Comparison of ENCODE assay signal across 24 mouse cellular contexts in genomic region chrX:76116562-76116961, GRCm38 (mm10).
DNase-seq lines count a peak whose midpoint lies in the region; ATAC-seq and TF ChIP-seq lines count a peak whose summit lies in the region.
"Had no signal": no experiment of that assay in that cellular context is flagged by ENCODE, and none has a peak within 500 bp of the region (broad histone marks: within the 10 kb centered on the region; RNA-seq: fewer than 3 reads in every experiment).

No protein-coding gene starts in this region.

- H3K9me3 ChIP-seq in lung, embryonic 14.5 days (ENCODE audit: low read depth, low read length): no peaks in the 10 kb centered on the region
- H3K9me3 ChIP-seq in lung, embryonic 16.5 days (ENCODE audit: control insufficient read depth, low read length): no peaks in the 10 kb centered on the region
- H3K9me3 ChIP-seq: embryonic facial prominence, embryonic 13.5 days; embryonic facial prominence, embryonic 15.5 days; forebrain, embryonic 13.5 days; forebrain, embryonic 15.5 days; G1E had no signal

- ATAC-seq in lung, embryonic 14.5 days (ENCODE audit: insufficient read depth): peak; percentile 63
- peak; percentile 50 for ATAC-seq in lung, embryonic 16.5 days (ENCODE audit: low read depth)
- ATAC-seq: CD4-positive, CD25-positive, alpha-beta regulatory T cell, adult 4 months; forebrain, embryonic 13.5 days; forebrain, embryonic 15.5 days had no signal

- H3K27ac ChIP-seq in lung, embryonic 14.5 days (ENCODE audit: low read depth): no peak overlapping the region
- peak overlapping the region; percentile 22 for H3K27ac ChIP-seq in lung, embryonic 16.5 days (ENCODE audit: low read length)
- H3K27ac ChIP-seq: embryonic facial prominence, embryonic 13.5 days; embryonic facial prominence, embryonic 15.5 days; forebrain, embryonic 13.5 days; forebrain, embryonic 15.5 days had no signal

- H3K4me1 ChIP-seq in lung, embryonic 14.5 days (ENCODE audit: insufficient read depth): no peaks in the 10 kb centered on the region
- H3K4me1 ChIP-seq in lung, embryonic 16.5 days (replicated peaks; ENCODE audit: control insufficient read depth, insufficient read depth, low read length): no peaks in the 10 kb centered on the region
- H3K4me1 ChIP-seq: embryonic facial prominence, embryonic 13.5 days; embryonic facial prominence, embryonic 15.5 days; forebrain, embryonic 13.5 days; forebrain, embryonic 15.5 days had no signal

- H3K27me3 ChIP-seq in lung, embryonic 14.5 days (ENCODE audit: insufficient read depth, low read length): no peaks in the 10 kb centered on the region
- H3K27me3 ChIP-seq in lung, embryonic 16.5 days (ENCODE audit: control insufficient read depth, insufficient read depth, low read depth, low read length): no peaks in the 10 kb centered on the region
- H3K27me3 ChIP-seq: CH12.LX; embryonic facial prominence, embryonic 13.5 days; embryonic facial prominence, embryonic 15.5 days; forebrain, embryonic 13.5 days; forebrain, embryonic 15.5 days had no signal

- no peak for DNase-seq in lung, embryonic 14.5 days
- DNase-seq in lung, postnatal 4 days: no peak
- no peak for DNase-seq in lung, postnatal 14 days
- no peak for DNase-seq in MN1 (ENCODE audit: low spot score)
- DNase-seq: adrenal gland, adult 2 months; adrenal gland, postnatal 10 days; adrenal gland, postnatal 25 days; B cell, adult 2 months; cerebellum, adult 11 months; cerebellum, adult 18-20 months; cerebellum, adult 8-10 months; cerebellum, adult 9-11 months; cerebellum, postnatal 14 days; cerebellum, postnatal 36 days; embryo, embryonic 11 days; forebrain, postnatal 0 days had no signal

- H3K4me3 ChIP-seq in lung, embryonic 14.5 days (ENCODE audit: low read depth, low read length): no peak overlapping the region
- no peak overlapping the region for H3K4me3 ChIP-seq in lung, embryonic 16.5 days (ENCODE audit: low read length)
- H3K4me3 ChIP-seq: embryonic facial prominence, embryonic 13.5 days; embryonic facial prominence, embryonic 15.5 days; forebrain, embryonic 13.5 days; forebrain, embryonic 15.5 days had no signal

- H3K36me3 ChIP-seq in lung, embryonic 14.5 days (ENCODE audit: insufficient read depth): no peaks in the 10 kb centered on the region
- H3K36me3 ChIP-seq in lung, embryonic 16.5 days (ENCODE audit: control insufficient read depth, insufficient read depth, low read length): no peaks in the 10 kb centered on the region
- H3K36me3 ChIP-seq: embryonic facial prominence, embryonic 13.5 days; embryonic facial prominence, embryonic 15.5 days; forebrain, embryonic 15.5 days; G1E had no signal

- no peak overlapping the region for H3K9ac ChIP-seq in lung, embryonic 14.5 days
- H3K9ac ChIP-seq in lung, embryonic 16.5 days (ENCODE audit: low read length): no peak overlapping the region
- H3K9ac ChIP-seq: embryonic facial prominence, embryonic 13.5 days; embryonic facial prominence, embryonic 15.5 days; forebrain, embryonic 13.5 days; forebrain, embryonic 15.5 days; forebrain, postnatal 0 days had no signal

- H3K4me2 ChIP-seq in lung, embryonic 14.5 days: no peak overlapping the region
- H3K4me2 ChIP-seq in lung, embryonic 16.5 days (ENCODE audit: low read depth, low read length): no peak overlapping the region
- H3K4me2 ChIP-seq: embryonic facial prominence, embryonic 13.5 days; embryonic facial prominence, embryonic 15.5 days; forebrain, embryonic 13.5 days; forebrain, embryonic 15.5 days had no signal

- TF ChIP-seq CTCF in lung, embryonic 14.5 days (IDR thresholded peaks at IDR 0.05; ENCODE audit: low read depth): no peak

- WGBS in lung, embryonic 14.5 days: 50% methylated on average over 1 of the region's 1 CpGs
- WGBS in lung, embryonic 16.5 days: 47% methylated on average over 1 of the region's 1 CpGs
